Mouse (Mus musculus) lung, adult 2 months (tissue): ENCODE data around the gene Cntnap1.

Source experiments
- CTCF ChIP-seq: fragments of 200-500 bp; IDR thresholded peaks from 2 replicates; pipeline ENCODE4 v1.5.1; 2011; ENCODE audit warnings: mild to moderate bottlenecking, low read length, control low read depth; ENCODE audit not compliant: insufficient read depth
- POLR2A ChIP-seq: fragments of 200-500 bp; IDR thresholded peaks from 2 replicates; pipeline ENCODE4 v1.6.1; 2011; ENCODE audit warnings: low read depth, mild to moderate bottlenecking, control low read depth, low read length, borderline replicate concordance; ENCODE audit errors: extremely low read depth

DNA sequence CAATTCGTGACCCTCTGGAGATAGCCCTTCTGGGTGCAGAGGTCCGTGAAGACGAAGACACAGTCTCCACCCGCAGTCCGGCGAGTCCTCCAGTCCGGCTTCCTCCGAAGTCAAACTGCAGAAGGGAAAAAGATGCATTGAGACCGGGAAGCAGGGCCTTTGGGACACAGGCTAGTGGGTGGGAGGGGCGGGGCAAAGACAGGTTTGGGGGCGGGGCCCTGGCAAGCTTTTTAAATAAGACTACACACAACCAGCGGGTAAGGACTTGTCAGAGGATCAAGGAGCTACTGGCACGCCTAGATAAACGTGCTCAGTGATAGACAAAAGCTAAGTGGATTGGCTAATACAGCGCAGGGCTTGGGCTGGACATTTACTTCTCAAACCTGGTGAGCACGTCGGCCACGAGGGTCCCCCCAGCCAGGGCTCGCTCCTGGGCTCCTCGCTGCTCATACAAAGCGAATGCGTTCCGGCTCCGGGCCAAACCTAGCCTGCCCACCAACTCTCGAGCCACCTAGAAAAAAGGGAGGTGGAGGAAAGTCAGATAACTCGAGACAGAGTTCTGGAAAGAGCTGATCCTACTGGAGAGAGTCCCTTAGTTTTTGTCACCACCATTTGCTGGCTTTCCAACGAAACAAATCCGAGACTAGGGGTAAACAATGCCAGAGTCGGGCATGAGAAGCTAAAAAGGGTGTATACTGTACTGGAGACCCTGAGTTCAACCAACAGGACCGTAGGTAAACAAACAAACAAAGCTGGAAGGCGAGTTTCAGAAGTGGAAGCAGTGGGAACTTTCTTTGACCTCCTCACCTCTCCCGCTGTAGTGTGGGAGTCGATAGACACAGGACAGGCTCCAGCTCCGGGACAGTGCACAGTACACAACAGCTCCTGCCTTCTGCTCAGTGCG, 5.4 kb upstream of the Cntnap1 start:
- TF ChIP-seq CTCF (no peak), POLR2A (no peak)
